Mouse (Mus musculus) liver, embryonic 15.5 days (tissue): ENCODE data around the gene Pigp. TPM values are rescaled to one million over a fixed set of nuclear protein-coding genes. Genes with fewer than 3 reads are reported as not detected.

Experiments
- ATAC-seq: fragments of 200-750 bp; cut with Nextera tagmentation; 2 replicates; pipeline ENCODE4 v1.8.0; 2017; ENCODE audit warnings: moderate number of reproducible peaks, mild to moderate bottlenecking, moderate library complexity; ENCODE audit not compliant: insufficient read depth
- H3K27ac ChIP-seq: fragments of 300-500 bp; sonication (generic); replicated peaks from 2 replicates; pipeline ENCODE4 v1.5.1; 2015; ENCODE audit warnings: mild to moderate bottlenecking, inconsistent platforms
- H3K27me3 ChIP-seq: fragments of 300-500 bp; sonication (generic); 2 replicates; pipeline ENCODE4 v1.6.1; 2015; ENCODE audit warnings: mild to moderate bottlenecking, inconsistent platforms
- H3K36me3 ChIP-seq: fragments of 300-500 bp; sonication (generic); replicated peaks from 2 replicates; pipeline ENCODE4 v1.6.1; 2015; ENCODE audit warnings: moderate library complexity, mild to moderate bottlenecking, inconsistent platforms
- H3K4me1 ChIP-seq: fragments of 300-500 bp; sonication (generic); replicated peaks from 2 replicates; pipeline ENCODE4 v1.6.1; 2015; ENCODE audit warnings: inconsistent platforms
- H3K4me2 ChIP-seq: fragments of 300-500 bp; sonication (generic); 2 replicates; pipeline ENCODE4 v1.6.1; 2015; ENCODE audit warnings: moderate library complexity, mild to moderate bottlenecking, inconsistent platforms
- H3K4me3 ChIP-seq: fragments of 300-500 bp; sonication (generic); replicated peaks from 2 replicates; pipeline ENCODE4 v1.5.1; 2015; ENCODE audit warnings: mild to moderate bottlenecking, inconsistent platforms
- H3K9ac ChIP-seq: fragments of 300-500 bp; sonication (generic); 2 replicates; pipeline ENCODE4 v1.6.1; 2015; ENCODE audit warnings: moderate library complexity, mild to moderate bottlenecking, inconsistent platforms
- H3K9me3 ChIP-seq: fragments of 300-500 bp; sonication (generic); replicated peaks from 2 replicates; pipeline ENCODE4 v1.6.1; 2016; ENCODE audit warnings: inconsistent platforms
- WGBS: fragments of 180-500 bp; shearing (Covaris S2); methylation state at CpG from one replicate; pipeline ENCODE4 v1.1.7; 2015; ENCODE audit warnings: mixed read lengths; ENCODE audit not compliant: insufficient replicate concordance; 5-methylcytosine and 5-hydroxymethylcytosine counted together
- polyA plus RNA-seq: library from polyadenylated mRNA; unstranded; fragments of >200 nt; fragmentation: Nextera tagmentation; extraction: Ambion mirVana; gene quantifications from 2 replicates; pipeline ENCODE4 v1.2.1, GENCODE M21; 2015

Pigp gene
- polyA plus RNA-seq, 1 experiment from 2014 or later: 45.7 TPM

- no peak overlapping the region for H3K4me3 ChIP-seq
- no peak overlapping the region for H3K4me2 ChIP-seq
- no peak overlapping the region for H3K9ac ChIP-seq
- no peaks in the 10 kb centered on the region for H3K27me3 ChIP-seq
- peaks cover 9% of the 10 kb centered on the region; the same call in 1 of the 2 replicates for H3K36me3 ChIP-seq
- H3K9me3 ChIP-seq: no peaks in the 10 kb centered on the region
- peaks cover 3% of the 10 kb centered on the region; the same call in 1 of the 2 replicates for H3K4me1 ChIP-seq
- 64% methylated on average over 4 of the region's 4 CpGs for WGBS
- ATAC-seq: no peak
- H3K27ac ChIP-seq: no peak overlapping the region
Observed at GRCm38 (mm10) chr16:94392299-94392698, 20.7 kb upstream of the Pigp start.

- H3K27me3 ChIP-seq: no peaks in the 10 kb centered on the region
- 77% methylated on average over 7 of the region's 7 CpGs for WGBS
- H3K4me1 ChIP-seq: no peaks in the 10 kb centered on the region
- H3K4me3 ChIP-seq: no peak overlapping the region
- no peak overlapping the region for H3K27ac ChIP-seq
- H3K4me2 ChIP-seq: no peak overlapping the region
- no peak overlapping the region for H3K9ac ChIP-seq
- H3K36me3 ChIP-seq: 0 out of 2 replicates have a peak, but pooled peaks cover 7% of the 10 kb centered on the region
- no peaks in the 10 kb centered on the region for H3K9me3 ChIP-seq
- ATAC-seq: no peak
Observed at GRCm38 (mm10) chr16:94387690-94388089, 16.0 kb upstream of the Pigp start.

- no peak overlapping the region for H3K27ac ChIP-seq
- H3K36me3 ChIP-seq: 0 out of 2 replicates have a peak, but pooled peaks cover 3% of the 10 kb centered on the region
- no peak overlapping the region for H3K4me2 ChIP-seq
- H3K27me3 ChIP-seq: no peaks in the 10 kb centered on the region
- WGBS: 63% methylated on average over 3 of the region's 3 CpGs
- H3K9ac ChIP-seq: no peak overlapping the region
- H3K4me1 ChIP-seq: no peaks in the 10 kb centered on the region; the same call in 1 of the 2 replicates
- ATAC-seq: no peak
- H3K9me3 ChIP-seq: no peaks in the 10 kb centered on the region
- H3K4me3 ChIP-seq: no peak overlapping the region
Observed at GRCm38 (mm10) chr16:94383277-94383676, 11.6 kb upstream of the Pigp start.

- Histone ChIP-seq H3K27ac (no peak overlapping the region), H3K27me3 (no peaks in the 10 kb centered on the region), H3K4me1 (no peaks in the 10 kb centered on the region; the same call in 1 of the 2 replicates), H3K4me2 (no peak overlapping the region), H3K9ac (no peak overlapping the region), H3K4me3 (no peak overlapping the region), H3K36me3 (no peaks in the 10 kb centered on the region), H3K9me3 (no peaks in the 10 kb centered on the region)
- ATAC-seq: no peak
- WGBS: 44% methylated on average over 1 of the region's 1 CpGs
Observed at GRCm38 (mm10) chr16:94379386-94379785, 7.7 kb upstream of the Pigp start.

- peaks cover 29% of the 10 kb centered on the region for H3K4me1 ChIP-seq
Observed at GRCm38 (mm10) chr16:94370915-94371300, 734 bp downstream of the Pigp start.

GRCm38 (mm10) chr16:94370173-94370914 is 1.3 kb downstream of the Pigp start, which contains the start of gene Ttc3:
Ttc3 (plus strand) TSS chr16:94370618.
- Histone ChIP-seq H3K9ac (peak within 1 kb of the TSS; percentile 76), H3K27me3 (no peaks in the 10 kb centered on the region), H3K9me3 (no peaks in the 10 kb centered on the region), H3K36me3 (no peaks in the 10 kb centered on the region), H3K4me3 (peak within 1 kb of the TSS; percentile 82), H3K4me2 (peak within 1 kb of the TSS; percentile 97), H3K27ac (peak within 1 kb of the TSS; percentile 85), H3K4me1 (peaks cover 29% of the 10 kb centered on the region)
- under 1% methylated on average over 79 of the region's 79 CpGs for WGBS
- ATAC-seq: peak; percentile 77

More at GRCm38 (mm10) chr16:94370915-94371300, 734 bp downstream of the Pigp start:
- H3K9me3 ChIP-seq: no peaks in the 10 kb centered on the region
- under 1% methylated on average over 43 of the region's 43 CpGs for WGBS
- peak overlapping the region; percentile 97 for H3K4me2 ChIP-seq
- H3K36me3 ChIP-seq: no peaks in the 10 kb centered on the region
- peak overlapping the region; percentile 82 for H3K4me3 ChIP-seq
- H3K27ac ChIP-seq: peak overlapping the region; percentile 85
- no peaks in the 10 kb centered on the region for H3K27me3 ChIP-seq
- ATAC-seq: peak; percentile 82
- H3K9ac ChIP-seq: peak overlapping the region; percentile 76

GRCm38 (mm10) chr16:94369596-94370172 is 2.0 kb downstream of the Pigp start:
- peak overlapping the region; percentile 82 for H3K4me3 ChIP-seq
- H3K27me3 ChIP-seq: no peaks in the 10 kb centered on the region
- peaks cover 29% of the 10 kb centered on the region for H3K4me1 ChIP-seq
- H3K36me3 ChIP-seq: no peaks in the 10 kb centered on the region
- 7% methylated on average over 6 of the region's 6 CpGs for WGBS
- H3K9me3 ChIP-seq: no peaks in the 10 kb centered on the region
- peak overlapping the region; percentile 85 for H3K27ac ChIP-seq
- no peak for ATAC-seq
- peak overlapping the region; percentile 76 for H3K9ac ChIP-seq
- peak overlapping the region; percentile 97 for H3K4me2 ChIP-seq

- Histone ChIP-seq H3K27me3 (no peaks in the 10 kb centered on the region), H3K4me2 (no peak overlapping the region), H3K9me3 (no peaks in the 10 kb centered on the region), H3K9ac (no peak overlapping the region), H3K36me3 (no peaks in the 10 kb centered on the region), H3K4me1 (peaks cover 18% of the 10 kb centered on the region), H3K27ac (no peak overlapping the region), H3K4me3 (no peak overlapping the region)
- WGBS: 65% methylated on average over 3 of the region's 3 CpGs
- no peak for ATAC-seq
Observed at GRCm38 (mm10) chr16:94365435-94365834, 6.2 kb downstream of the Pigp start.

- WGBS: 56% methylated on average over 4 of the region's 4 CpGs
- no peaks in the 10 kb centered on the region for H3K36me3 ChIP-seq
- ATAC-seq: no peak
- H3K27me3 ChIP-seq: no peaks in the 10 kb centered on the region
- peaks cover 7% of the 10 kb centered on the region for H3K4me1 ChIP-seq
- no peaks in the 10 kb centered on the region for H3K9me3 ChIP-seq
- H3K9ac ChIP-seq: no peak overlapping the region
- H3K4me2 ChIP-seq: no peak overlapping the region
- H3K4me3 ChIP-seq: no peak overlapping the region
- no peak overlapping the region for H3K27ac ChIP-seq
Observed at GRCm38 (mm10) chr16:94363814-94364213, 7.8 kb downstream of the Pigp start.

- Histone ChIP-seq H3K36me3 (no peaks in the 10 kb centered on the region), H3K4me2 (no peak overlapping the region), H3K27me3 (no peaks in the 10 kb centered on the region), H3K27ac (no peak overlapping the region), H3K4me1 (peaks cover 7% of the 10 kb centered on the region), H3K4me3 (no peak overlapping the region), H3K9me3 (no peaks in the 10 kb centered on the region), H3K9ac (no peak overlapping the region)
- no peak for ATAC-seq
- WGBS: 33% methylated on average over 10 of the region's 10 CpGs
Observed at GRCm38 (mm10) chr16:94362174-94362873, 9.3 kb downstream of the Pigp start.
